Mouse (Mus musculus): ENCODE data around the gene Cpox. TPM values are rescaled to one million over a fixed set of nuclear protein-coding genes. Genes with fewer than 3 reads are reported as not detected.

Cpox gene
- 192 and 206 TPM in 2 replicates for polyA plus RNA-seq (2012)

GRCm38 (mm10) chr16:58669917-58670630, at the start of gene Cpox:
TSS of gene Cpox (plus strand) at chr16:58670292.
- TF ChIP-seq GATA1 (IDR thresholded peaks at IDR 0.05; ENCODE audit: low read length), result peak; percentile 94

- TF ChIP-seq GATA1 (IDR thresholded peaks at IDR 0.05; ENCODE audit: low read length), result no peak
Observed at GRCm38 (mm10) chr16:58622377-58622776, 47.7 kb upstream of the Cpox start.

GRCm38 (mm10) chr16:58623114-58623513, 47.0 kb upstream of the Cpox start:
- no peak for TF ChIP-seq GATA1 (IDR thresholded peaks at IDR 0.05; ENCODE audit: low read length)

- no peak for TF ChIP-seq GATA1 (IDR thresholded peaks at IDR 0.05; ENCODE audit: low read length)
Observed at GRCm38 (mm10) chr16:58623944-58624343, 46.1 kb upstream of the Cpox start.

- no peak for TF ChIP-seq GATA1 (IDR thresholded peaks at IDR 0.05; ENCODE audit: low read length)
Observed at GRCm38 (mm10) chr16:58627597-58628335, 42.3 kb upstream of the Cpox start.

- no peak for TF ChIP-seq GATA1 (IDR thresholded peaks at IDR 0.05; ENCODE audit: low read length)
Observed at GRCm38 (mm10) chr16:58628336-58628680, 41.8 kb upstream of the Cpox start.

GRCm38 (mm10) chr16:58628968-58629367, 41.1 kb upstream of the Cpox start:
- no peak for TF ChIP-seq GATA1 (IDR thresholded peaks at IDR 0.05; ENCODE audit: low read length)

GRCm38 (mm10) chr16:58629736-58630135, 40.4 kb upstream of the Cpox start:
- no peak for TF ChIP-seq GATA1 (IDR thresholded peaks at IDR 0.05; ENCODE audit: low read length)

- TF ChIP-seq GATA1 (IDR thresholded peaks at IDR 0.05; ENCODE audit: low read length), result no peak
Observed at GRCm38 (mm10) chr16:58635866-58636265, 34.2 kb upstream of the Cpox start.

GRCm38 (mm10) chr16:58637448-58637847, 32.6 kb upstream of the Cpox start:
- no peak for TF ChIP-seq GATA1 (IDR thresholded peaks at IDR 0.05; ENCODE audit: low read length)

- TF ChIP-seq GATA1 (IDR thresholded peaks at IDR 0.05; ENCODE audit: low read length), result no peak
Observed at GRCm38 (mm10) chr16:58638016-58638415, 32.1 kb upstream of the Cpox start.

GRCm38 (mm10) chr16:58638689-58639175, 31.4 kb upstream of the Cpox start, which contains the start of gene E330017A01Rik:
TSS of gene E330017A01Rik (minus strand) at chr16:58638739.
- no peak for TF ChIP-seq GATA1 (IDR thresholded peaks at IDR 0.05; ENCODE audit: low read length)

- TF ChIP-seq GATA1 (IDR thresholded peaks at IDR 0.05; ENCODE audit: low read length), result no peak
Observed at GRCm38 (mm10) chr16:58649979-58650378, 20.1 kb upstream of the Cpox start.

- TF ChIP-seq GATA1 (IDR thresholded peaks at IDR 0.05; ENCODE audit: low read length), result no peak
Observed at GRCm38 (mm10) chr16:58655751-58656150, 14.3 kb upstream of the Cpox start.

GRCm38 (mm10) chr16:58656526-58656925, 13.6 kb upstream of the Cpox start:
- no peak for TF ChIP-seq GATA1 (IDR thresholded peaks at IDR 0.05; ENCODE audit: low read length)

GRCm38 (mm10) chr16:58658668-58659067, 11.4 kb upstream of the Cpox start:
- no peak for TF ChIP-seq GATA1 (IDR thresholded peaks at IDR 0.05; ENCODE audit: low read length)

- TF ChIP-seq GATA1 (IDR thresholded peaks at IDR 0.05; ENCODE audit: low read length), result no peak
Observed at GRCm38 (mm10) chr16:58661826-58662225, 8.3 kb upstream of the Cpox start.
